Comparison of ENCODE assay signal across 8 mouse cellular contexts in genomic region chr3:90294064-90294440, GRCm38 (mm10). TPM values are rescaled to one million over a fixed set of nuclear protein-coding genes. Genes with fewer than 3 reads are reported as not detected.
A peak's percentile ranks its signal among the peaks of the same experiment; 100 is the strongest.
DNase-seq lines count a peak whose midpoint lies in the region; ATAC-seq lines count a peak whose summit lies in the region.

No protein-coding gene starts in this region.

- peak overlapping the region; percentile 97; the same call in 1 of the 2 replicates for H3K27ac ChIP-seq in forebrain, embryonic 14.5 days (ENCODE audit: low read depth, low read length)
- H3K27ac ChIP-seq in limb, embryonic 13.5 days = peak overlapping the region; percentile 96
- peak overlapping the region; percentile 95; the same call in 1 of the 2 replicates for H3K27ac ChIP-seq in stomach, embryonic 15.5 days

- H3K36me3 ChIP-seq in forebrain, embryonic 14.5 days (ENCODE audit: control insufficient read depth, insufficient read depth, low read length) = no peaks in the 10 kb centered on the region
- H3K36me3 ChIP-seq in limb, embryonic 13.5 days = peaks cover 8% of the 10 kb centered on the region; the same call in 1 of the 2 replicates
- no peaks in the 10 kb centered on the region for H3K36me3 ChIP-seq in stomach, embryonic 15.5 days

- peak overlapping the region; percentile 95 for H3K9ac ChIP-seq in forebrain, embryonic 14.5 days (ENCODE audit: low read length)
- H3K9ac ChIP-seq in limb, embryonic 13.5 days = peak overlapping the region; percentile 90
- H3K9ac ChIP-seq in stomach, embryonic 15.5 days = peak overlapping the region; percentile 81

- H3K4me1 ChIP-seq in forebrain, embryonic 14.5 days (ENCODE audit: control insufficient read depth, insufficient read depth, low read length) = peaks cover 12% of the 10 kb centered on the region
- peaks cover 22% of the 10 kb centered on the region for H3K4me1 ChIP-seq in limb, embryonic 13.5 days
- H3K4me1 ChIP-seq in stomach, embryonic 15.5 days = 0 out of 2 replicates have a peak, but pooled peaks cover 11% of the 10 kb centered on the region

- H3K4me3 ChIP-seq in forebrain, embryonic 14.5 days (ENCODE audit: low read depth, low read length) = peak overlapping the region; percentile 92
- peak overlapping the region; percentile 87 for H3K4me3 ChIP-seq in limb, embryonic 13.5 days
- H3K4me3 ChIP-seq in stomach, embryonic 15.5 days (replicated peaks) = peak overlapping the region; percentile 85

- ATAC-seq in forebrain, embryonic 14.5 days = no peak
- ATAC-seq in limb, embryonic 13.5 days (ENCODE audit: low FRiP score, low read depth) = no peak
- no peak for ATAC-seq in stomach, embryonic 15.5 days (ENCODE audit: insufficient read depth, low FRiP score, low read depth)
- ATAC-seq in CD4-positive, CD25-positive, alpha-beta regulatory T cell, adult 4 months = no peak

- no peaks in the 10 kb centered on the region for H3K9me3 ChIP-seq in forebrain, embryonic 14.5 days (replicated peaks; ENCODE audit: control insufficient read depth, low read length)
- H3K9me3 ChIP-seq in limb, embryonic 13.5 days = no peaks in the 10 kb centered on the region
- no peaks in the 10 kb centered on the region for H3K9me3 ChIP-seq in stomach, embryonic 15.5 days

- peak overlapping the region; percentile 82 for H3K4me2 ChIP-seq in forebrain, embryonic 14.5 days (ENCODE audit: low read length)
- peak overlapping the region; percentile 89 for H3K4me2 ChIP-seq in limb, embryonic 13.5 days (replicated peaks)
- peak overlapping the region; percentile 68 for H3K4me2 ChIP-seq in stomach, embryonic 15.5 days

- H3K27me3 ChIP-seq in forebrain, embryonic 14.5 days (replicated peaks; ENCODE audit: control insufficient read depth, insufficient read depth, low read length) = no peaks in the 10 kb centered on the region
- no peaks in the 10 kb centered on the region for H3K27me3 ChIP-seq in limb, embryonic 13.5 days
- H3K27me3 ChIP-seq in stomach, embryonic 15.5 days (replicated peaks) = no peaks in the 10 kb centered on the region

- 3% methylated on average over 11 of the region's 11 CpGs for WGBS in forebrain, embryonic 14.5 days
- 2% methylated on average over 11 of the region's 11 CpGs for WGBS in limb, embryonic 13.5 days
- WGBS in stomach, embryonic 15.5 days = 4% methylated on average over 11 of the region's 11 CpGs

- DNase-seq in kidney, adult 18-20 months = peak; percentile 23
- DNase-seq in kidney, postnatal 10 days = no peak
- peak; percentile 35 for DNase-seq in MEL-GATA-1-ER (ENCODE audit: extremely low read depth, low read depth)
- peak; percentile 17 for DNase-seq in forebrain, embryonic 14.5 days (ENCODE audit: low spot score)
- DNase-seq in spleen, postnatal 36 days (ENCODE audit: low spot score in 2 of 2) = no peak

RNA-seq across cellular contexts. Expression of gene Gatad2b, which starts 1.1 kb away (rescaled TPM):
- 14.4 and 15.7 TPM in 2 replicates for polyA plus RNA-seq in forebrain, embryonic 14.5 days (2014; fragmentation: Nextera tagmentation; extraction: Ambion mirVana)
- 19.4 and 19.6 TPM in 2 replicates for polyA plus RNA-seq in limb, embryonic 13.5 days (2015; fragmentation: Nextera tagmentation; extraction: Ambion mirVana)
- 10.5 and 10.8 TPM in 2 replicates for polyA plus RNA-seq in stomach, embryonic 15.5 days (2015; fragmentation: Nextera tagmentation; extraction: Ambion mirVana)
- 10 to 100 TPM; 25.2 to 26.2 TPM for polyA plus RNA-seq in CD4-positive, CD25-positive, alpha-beta regulatory T cell, adult 4 months (2017; shearing (Covaris generic))

RNA-seq across cellular contexts. Expression of gene Dennd4b, which starts 29.1 kb away (rescaled TPM):
- polyA plus RNA-seq in forebrain, embryonic 14.5 days (2014; fragmentation: Nextera tagmentation; extraction: Ambion mirVana) = 3.4 and 3.7 TPM in 2 replicates
- 4.2 and 5.3 TPM in 2 replicates for polyA plus RNA-seq in limb, embryonic 13.5 days (2015; fragmentation: Nextera tagmentation; extraction: Ambion mirVana)
- polyA plus RNA-seq in stomach, embryonic 15.5 days (2015; fragmentation: Nextera tagmentation; extraction: Ambion mirVana) = 4.0 and 4.2 TPM in 2 replicates
- polyA plus RNA-seq in CD4-positive, CD25-positive, alpha-beta regulatory T cell, adult 4 months (2017; shearing (Covaris generic)) = 10 to 100 TPM; 17.9 to 28.0 TPM

RNA-seq across cellular contexts. Expression of gene Crtc2, which starts 40.1 kb away (rescaled TPM):
- polyA plus RNA-seq in forebrain, embryonic 14.5 days (2014; fragmentation: Nextera tagmentation; extraction: Ambion mirVana) = 10.7 and 14.1 TPM in 2 replicates
- 22.0 and 23.6 TPM in 2 replicates for polyA plus RNA-seq in limb, embryonic 13.5 days (2015; fragmentation: Nextera tagmentation; extraction: Ambion mirVana)
- polyA plus RNA-seq in stomach, embryonic 15.5 days (2015; fragmentation: Nextera tagmentation; extraction: Ambion mirVana) = 16.5 and 22.3 TPM in 2 replicates
- polyA plus RNA-seq in CD4-positive, CD25-positive, alpha-beta regulatory T cell, adult 4 months (2017; shearing (Covaris generic)) = 10 to 100 TPM; 34.0 to 50.6 TPM

RNA-seq across cellular contexts. Expression of gene Slc39a1, which starts 46.1 kb away (rescaled TPM):
- polyA plus RNA-seq in forebrain, embryonic 14.5 days (2014; fragmentation: Nextera tagmentation; extraction: Ambion mirVana) = 40.0 and 47.0 TPM in 2 replicates
- polyA plus RNA-seq in limb, embryonic 13.5 days (2015; fragmentation: Nextera tagmentation; extraction: Ambion mirVana) = 102 and 103 TPM in 2 replicates
- 104 and 111 TPM in 2 replicates for polyA plus RNA-seq in stomach, embryonic 15.5 days (2015; fragmentation: Nextera tagmentation; extraction: Ambion mirVana)
- 10 to 100 TPM; 36.5 to 50.4 TPM for polyA plus RNA-seq in CD4-positive, CD25-positive, alpha-beta regulatory T cell, adult 4 months (2017; shearing (Covaris generic))

RNA-seq across cellular contexts. Expression of gene Creb3l4, which starts 50.7 kb away (rescaled TPM):
- polyA plus RNA-seq in forebrain, embryonic 14.5 days (2014; fragmentation: Nextera tagmentation; extraction: Ambion mirVana) = 4.1 and 4.2 TPM in 2 replicates
- polyA plus RNA-seq in limb, embryonic 13.5 days (2015; fragmentation: Nextera tagmentation; extraction: Ambion mirVana) = 10.9 and 12.5 TPM in 2 replicates
- 21.4 and 22.5 TPM in 2 replicates for polyA plus RNA-seq in stomach, embryonic 15.5 days (2015; fragmentation: Nextera tagmentation; extraction: Ambion mirVana)
- polyA plus RNA-seq in CD4-positive, CD25-positive, alpha-beta regulatory T cell, adult 4 months (2017; shearing (Covaris generic)) = under 1 TPM in 1 of 2 experiments, not detected in 1; 0.20 TPM

Comparison
In these comparisons a context has a peak if more than half of its experiments do, and no peak if none do; other contexts are left out.
1. DNase-seq: peak in kidney, adult 18-20 months (single experiment), MEL-GATA-1-ER (single experiment) and forebrain, embryonic 14.5 days (single experiment); none in kidney, postnatal 10 days (single experiment) and spleen, postnatal 36 days (0 of 2).
2. Peak in every context shown above with its lines, with median percentiles within 50 percentile points of each other: H3K27ac ChIP-seq, H3K4me2 ChIP-seq, H3K4me3 ChIP-seq and H3K9ac ChIP-seq.